ENCODE assay signal across 25 mouse cellular contexts in the genomic region with DNA sequence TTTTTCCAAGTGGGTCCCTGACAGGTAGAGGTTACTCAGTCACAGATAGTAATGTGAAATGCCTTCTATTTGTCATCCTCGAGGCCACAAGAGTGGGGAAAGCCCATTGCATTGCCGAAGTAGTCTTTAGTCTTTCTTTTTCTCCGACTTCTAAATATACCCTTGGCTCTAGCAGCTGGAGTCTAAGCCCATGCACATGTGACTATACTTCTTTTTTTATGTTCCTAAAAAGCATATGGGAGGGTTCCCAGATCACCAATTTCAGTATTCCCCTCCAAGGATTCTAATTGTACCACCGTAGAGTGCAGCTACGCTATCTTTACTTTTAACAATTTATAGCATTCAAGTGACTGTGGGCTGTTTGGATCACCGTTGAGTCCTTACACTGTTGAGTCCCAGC.
DNase-seq lines count a peak whose midpoint lies in the region; ATAC-seq and TF ChIP-seq lines count a peak whose summit lies in the region.
"Had no signal": no experiment of that assay in that cellular context is flagged by ENCODE, and none has a peak within 500 bp of the region (broad histone marks: within the 10 kb centered on the region; RNA-seq: fewer than 3 reads in every experiment).

No protein-coding gene starts in this region.

- H3K27ac ChIP-seq in forebrain, postnatal 0 days (ENCODE audit: low read depth, low read length), result no peak overlapping the region
- no peak overlapping the region for H3K27ac ChIP-seq in forebrain, embryonic 12.5 days
- H3K27ac ChIP-seq in left cerebral cortex, adult 2 months, result 0 out of 2 replicates have a peak overlapping the region, but pooled peaks have one; percentile 5
- H3K27ac ChIP-seq: embryonic facial prominence, embryonic 10.5 days; embryonic facial prominence, embryonic 12.5 days had no signal

- no peak for TF ChIP-seq CTCF in forebrain, postnatal 0 days (IDR thresholded peaks at IDR 0.05; ENCODE audit: low read depth)
- TF ChIP-seq CTCF in left cerebral cortex, adult 2 months (IDR thresholded peaks at IDR 0.05), result no peak

- H3K9ac ChIP-seq in forebrain, postnatal 0 days, result no peak overlapping the region
- no peak overlapping the region for H3K9ac ChIP-seq in forebrain, embryonic 12.5 days
- H3K9ac ChIP-seq: embryonic facial prominence, embryonic 12.5 days had no signal

- no peaks in the 10 kb centered on the region for H3K36me3 ChIP-seq in forebrain, postnatal 0 days (ENCODE audit: insufficient read depth)
- H3K36me3 ChIP-seq in forebrain, embryonic 12.5 days (replicated peaks), result no peaks in the 10 kb centered on the region
- H3K36me3 ChIP-seq: embryonic facial prominence, embryonic 10.5 days; embryonic facial prominence, embryonic 12.5 days; G1E had no signal

- 0 out of 2 replicates have a peak, but pooled peaks cover 5% of the 10 kb centered on the region for H3K4me1 ChIP-seq in forebrain, postnatal 0 days (ENCODE audit: insufficient read depth)
- peaks cover 5% of the 10 kb centered on the region; the same call in 1 of the 2 replicates for H3K4me1 ChIP-seq in forebrain, embryonic 12.5 days
- H3K4me1 ChIP-seq: embryonic facial prominence, embryonic 10.5 days; embryonic facial prominence, embryonic 12.5 days had no signal

- no peaks in the 10 kb centered on the region for H3K9me3 ChIP-seq in forebrain, postnatal 0 days (ENCODE audit: low read length)
- H3K9me3 ChIP-seq in forebrain, embryonic 12.5 days, result no peaks in the 10 kb centered on the region
- H3K9me3 ChIP-seq: embryonic facial prominence, embryonic 10.5 days; embryonic facial prominence, embryonic 12.5 days had no signal

- H3K27me3 ChIP-seq in forebrain, postnatal 0 days (ENCODE audit: insufficient read depth, low read length), result no peaks in the 10 kb centered on the region
- peaks cover 3% of the 10 kb centered on the region; the same call in 1 of the 2 replicates for H3K27me3 ChIP-seq in forebrain, embryonic 12.5 days
- H3K27me3 ChIP-seq: CH12.LX; embryonic facial prominence, embryonic 12.5 days had no signal

- no peak for DNase-seq in forebrain, postnatal 0 days
- no peak for DNase-seq in left cerebral cortex, adult 2 months (ENCODE audit: extremely low spot score in 1 of 2, low spot score in 2 of 2)
- no peak for DNase-seq in left cerebral cortex, postnatal 36 days (ENCODE audit: low spot score in 2 of 2)
- DNase-seq in telencephalon, adult 2 months (ENCODE audit: low read depth, low spot score), result peak; percentile 41
- DNase-seq in embryo, embryonic 10 days (ENCODE audit: low spot score), result no peak
- DNase-seq: adrenal gland, adult 8-10 months; adrenal gland, postnatal 14 days; adrenal gland, postnatal 36 days; B cell, adult 2 months; cerebellum, adult 11 months; cerebellum, adult 18-20 months; cerebellum, adult 8-10 months; cerebellum, adult 9-11 months; cerebellum, postnatal 14 days; cerebellum, postnatal 36 days had no signal

- intact Hi-C loops in left cerebral cortex, adult 2 months (cut with DNase I), result no loop called here
- intact Hi-C loops in left cerebral cortex, postnatal 36 days (cut with DNase I), result no loop called here

- peak; percentile 36; the same call in 1 of the 2 replicates for ATAC-seq in forebrain, postnatal 0 days
- ATAC-seq in forebrain, embryonic 12.5 days (ENCODE audit: low FRiP score), result no peak
- ATAC-seq: activated CD4-positive, CD25-positive, alpha-beta regulatory T cell, adult 4 months; CD4-positive, CD25-positive, alpha-beta regulatory T cell, adult 4 months; forebrain, embryonic 14.5 days; forebrain, embryonic 16.5 days; Patski had no signal

- WGBS in forebrain, postnatal 0 days, result 82% methylated on average over 6 of the region's 6 CpGs
- WGBS in forebrain, embryonic 12.5 days, result 92% methylated on average over 6 of the region's 6 CpGs

- no peak overlapping the region for H3K4me3 ChIP-seq in forebrain, postnatal 0 days (ENCODE audit: low read depth, low read length)
- no peak overlapping the region for H3K4me3 ChIP-seq in forebrain, embryonic 12.5 days (replicated peaks)
- no peak overlapping the region for H3K4me3 ChIP-seq in left cerebral cortex, adult 2 months
- H3K4me3 ChIP-seq: embryonic facial prominence, embryonic 10.5 days; embryonic facial prominence, embryonic 12.5 days had no signal

- no peak overlapping the region for H3K4me2 ChIP-seq in forebrain, postnatal 0 days (ENCODE audit: low read depth)
- no peak overlapping the region for H3K4me2 ChIP-seq in forebrain, embryonic 12.5 days
- H3K4me2 ChIP-seq: embryonic facial prominence, embryonic 12.5 days had no signal
